Mouse (Mus musculus) liver, embryonic 11.5 days (tissue): ENCODE measurements around the gene Lypd4. TPM values are rescaled to one million over a fixed set of nuclear protein-coding genes. Genes with fewer than 3 reads are reported as not detected.

Experiments used
- ATAC-seq: fragments of 200-750 bp; cut with Nextera tagmentation; replicated peaks from 2 replicates; pipeline ENCODE4 v1.8.0; 2017; ENCODE audit warnings: moderate number of reproducible peaks, mild to moderate bottlenecking, moderate TSS enrichment, moderate library complexity; ENCODE audit not compliant: low FRiP score
- DNase-seq: peaks from one replicate; pipeline ENCODE4 v3.0.0-alpha.2; 2017; ENCODE audit warnings: low spot score
- H3K27ac ChIP-seq: fragments of 300-500 bp; sonication (generic); 2 replicates; pipeline ENCODE4 v1.5.1; 2014; ENCODE audit warnings: mild to moderate bottlenecking, low read depth, low read length, control low read depth
- H3K27me3 ChIP-seq: fragments of 300-500 bp; sonication (generic); replicated peaks from 2 replicates; pipeline ENCODE4 v1.6.1; 2014; ENCODE audit warnings: low read length, mixed read lengths; ENCODE audit not compliant: control insufficient read depth, insufficient read depth
- H3K36me3 ChIP-seq: fragments of 300-500 bp; sonication (generic); 2 replicates; pipeline ENCODE4 v1.6.1; 2014; ENCODE audit warnings: mild to moderate bottlenecking, low read length, moderate library complexity, mixed read lengths; ENCODE audit not compliant: control insufficient read depth, insufficient read depth
- H3K4me1 ChIP-seq: fragments of 300-500 bp; sonication (generic); replicated peaks from 2 replicates; pipeline ENCODE4 v1.6.1; 2014; ENCODE audit warnings: low read length, mixed read lengths; ENCODE audit not compliant: control insufficient read depth, insufficient read depth
- H3K4me2 ChIP-seq: fragments of 300-500 bp; sonication (generic); 2 replicates; pipeline ENCODE4 v1.6.1; 2014; ENCODE audit warnings: mild to moderate bottlenecking, control low read depth, moderate library complexity
- H3K4me3 ChIP-seq: fragments of 300-500 bp; sonication (generic); 2 replicates; pipeline ENCODE4 v1.5.1; 2014; ENCODE audit warnings: low read depth, low read length, control low read depth
- H3K9ac ChIP-seq: fragments of 300-500 bp; sonication (generic); 2 replicates; pipeline ENCODE4 v1.6.1; 2014; ENCODE audit warnings: low read depth, low read length, control low read depth
- H3K9me3 ChIP-seq: fragments of 300-500 bp; sonication (generic); 2 replicates; pipeline ENCODE4 v1.6.1; 2016; ENCODE audit warnings: low read length, inconsistent platforms, mixed read lengths; ENCODE audit not compliant: control insufficient read depth
- WGBS: fragments of 180-500 bp; shearing (Covaris S2); extraction: QIAGEN DNeasy Blood & Tissue Kit; methylation state at CpG from one replicate; pipeline ENCODE4 v1.1.7; 2014; 5-methylcytosine and 5-hydroxymethylcytosine counted together
- polyA plus RNA-seq: library from polyadenylated mRNA; unstranded; fragments of >200 nt; fragmentation: Nextera tagmentation; extraction: Ambion mirVana; gene quantifications from 2 replicates; pipeline ENCODE4 v1.2.1, GENCODE M21; 2014

Lypd4 gene
- polyA plus RNA-seq, 1 experiment from 2014 or later: not detected

DNA sequence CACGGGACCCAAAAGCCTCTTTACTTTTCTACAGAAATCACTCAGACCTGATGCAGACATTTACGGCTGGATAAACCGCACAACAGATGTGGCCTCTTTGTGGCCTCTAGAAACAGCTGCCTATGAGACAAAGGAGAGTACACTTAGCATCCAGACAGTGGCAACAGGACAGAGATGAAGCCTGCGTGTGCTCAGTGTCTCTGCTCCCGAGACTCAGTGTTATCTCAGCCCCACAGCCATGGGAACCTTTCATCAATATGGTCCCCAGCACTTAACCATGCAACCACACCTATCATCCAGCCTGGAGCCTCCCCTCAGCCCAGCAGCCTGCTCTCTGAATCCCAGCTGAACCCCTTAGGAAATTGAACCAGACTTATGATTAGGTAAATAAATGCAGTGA is 10.5 kb downstream of the Lypd4 start:
- peak overlapping the region; percentile 84 for H3K27ac ChIP-seq
- H3K9ac ChIP-seq: peak overlapping the region; percentile 30; the same call in 1 of the 2 replicates
- ATAC-seq (peak; percentile 98), DNase-seq (no peak)
- WGBS: 52% methylated on average over 5 of the region's 5 CpGs
- no peaks in the 10 kb centered on the region for H3K9me3 ChIP-seq
- peaks cover 10% of the 10 kb centered on the region for H3K4me1 ChIP-seq
- H3K4me3 ChIP-seq: no peak overlapping the region
- 0 out of 2 replicates have a peak overlapping the region, but pooled peaks have one; percentile 6 for H3K4me2 ChIP-seq
- no peaks in the 10 kb centered on the region for H3K27me3 ChIP-seq
- H3K36me3 ChIP-seq: no peaks in the 10 kb centered on the region

DNA sequence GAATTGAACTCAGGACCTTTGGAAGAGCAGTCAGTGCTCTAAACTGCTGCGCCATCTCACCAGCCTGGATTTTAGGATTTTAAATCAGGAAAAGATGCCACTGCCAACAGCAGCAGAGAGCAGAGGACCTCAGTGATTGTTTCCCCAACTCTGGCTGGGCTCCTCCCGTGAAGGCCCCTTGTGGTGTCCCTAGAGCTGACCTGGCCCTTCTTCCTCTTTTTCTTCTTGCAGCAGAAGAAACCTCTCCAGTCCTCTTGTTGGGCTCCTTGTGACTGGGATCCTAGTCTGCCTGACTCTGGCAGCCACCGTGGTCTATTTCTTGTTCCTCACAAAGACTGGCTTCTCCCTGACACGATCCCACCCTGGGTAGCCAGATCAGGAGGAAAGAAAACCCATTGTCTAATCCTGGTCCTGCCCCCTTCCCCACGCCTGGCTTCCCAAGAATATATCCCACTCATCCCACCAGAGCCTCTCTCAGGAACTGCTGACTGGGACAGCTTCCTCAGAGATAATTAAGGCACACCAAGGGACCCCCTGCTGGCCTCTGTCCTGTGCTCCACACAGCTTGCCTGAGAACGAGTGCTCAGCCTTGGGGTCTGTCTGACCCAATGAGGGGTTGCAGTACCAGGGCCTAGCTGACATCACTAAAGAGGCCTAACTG is 13.2 kb downstream of the Lypd4 start:
- no peak for ATAC-seq
- H3K4me1 ChIP-seq: peaks cover 24% of the 10 kb centered on the region

DNA sequence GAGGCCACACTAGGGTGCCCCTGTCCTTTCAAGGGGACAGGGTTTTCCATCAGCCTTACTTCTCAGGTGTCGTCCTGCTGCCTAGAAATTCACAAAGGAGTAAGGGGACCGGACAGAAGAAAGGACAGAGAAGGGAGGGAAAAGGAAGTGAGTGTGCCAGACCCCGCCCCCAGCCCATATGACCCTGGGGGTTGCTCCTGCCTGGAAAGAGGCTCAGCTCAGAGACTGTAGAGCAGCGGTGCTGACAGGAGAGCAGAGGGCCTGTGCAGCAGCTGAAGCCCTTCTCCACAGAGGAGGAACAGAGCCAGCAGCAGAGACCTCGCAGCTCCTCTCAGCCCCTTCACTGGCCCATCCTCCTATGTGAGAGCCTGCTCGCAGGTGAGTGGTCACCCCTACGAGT is 16.0 kb downstream of the Lypd4 start:
- Histone ChIP-seq H3K9ac (peak overlapping the region; percentile 66), H3K9me3 (no peaks in the 10 kb centered on the region), H3K4me3 (peak overlapping the region; percentile 10; the same call in 1 of the 2 replicates), H3K27me3 (no peaks in the 10 kb centered on the region), H3K4me2 (peak overlapping the region; percentile 66), H3K4me1 (peaks cover 28% of the 10 kb centered on the region), H3K36me3 (no peaks in the 10 kb centered on the region), H3K27ac (peak overlapping the region; percentile 95)
- WGBS: 38% methylated on average over 7 of the region's 7 CpGs
- ATAC-seq (no peak), DNase-seq (no peak)

More for the DNA sequence above, 13.2 kb downstream of the Lypd4 start:
- H3K27me3 ChIP-seq: no peaks in the 10 kb centered on the region
- no peak overlapping the region for H3K9ac ChIP-seq
- no peaks in the 10 kb centered on the region for H3K36me3 ChIP-seq
- 47% methylated on average over 6 of the region's 6 CpGs for WGBS
- H3K4me2 ChIP-seq: no peak overlapping the region
- H3K9me3 ChIP-seq: no peaks in the 10 kb centered on the region
- 0 out of 2 replicates have a peak overlapping the region, but pooled peaks have one; percentile 23 for H3K27ac ChIP-seq
- no peak for DNase-seq
- no peak overlapping the region for H3K4me3 ChIP-seq

DNA sequence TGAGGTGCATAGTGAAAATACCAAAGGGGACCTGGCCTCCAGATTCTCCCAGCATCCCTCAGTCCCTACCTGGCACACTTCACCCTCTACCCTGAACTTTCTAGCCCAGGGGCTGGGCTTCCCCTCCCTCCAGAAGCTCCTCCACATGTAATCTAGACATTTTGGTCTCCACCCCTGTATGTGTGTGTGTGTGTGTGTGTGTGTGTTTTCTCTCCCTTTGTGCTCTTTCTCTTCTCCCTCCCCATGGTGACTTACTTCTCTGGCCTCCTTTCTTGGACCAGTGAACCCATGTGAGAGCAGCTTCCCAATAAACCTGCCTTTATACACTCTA is 16.5 kb downstream of the Lypd4 start:
- Histone ChIP-seq H3K9me3 (no peaks in the 10 kb centered on the region), H3K4me3 (no peak overlapping the region), H3K36me3 (no peaks in the 10 kb centered on the region), H3K27ac (peak overlapping the region; percentile 95), H3K4me1 (peaks cover 24% of the 10 kb centered on the region), H3K27me3 (no peaks in the 10 kb centered on the region), H3K9ac (peak overlapping the region; percentile 66), H3K4me2 (peak overlapping the region; percentile 66)
- ATAC-seq (peak; percentile 71), DNase-seq (no peak)

DNA sequence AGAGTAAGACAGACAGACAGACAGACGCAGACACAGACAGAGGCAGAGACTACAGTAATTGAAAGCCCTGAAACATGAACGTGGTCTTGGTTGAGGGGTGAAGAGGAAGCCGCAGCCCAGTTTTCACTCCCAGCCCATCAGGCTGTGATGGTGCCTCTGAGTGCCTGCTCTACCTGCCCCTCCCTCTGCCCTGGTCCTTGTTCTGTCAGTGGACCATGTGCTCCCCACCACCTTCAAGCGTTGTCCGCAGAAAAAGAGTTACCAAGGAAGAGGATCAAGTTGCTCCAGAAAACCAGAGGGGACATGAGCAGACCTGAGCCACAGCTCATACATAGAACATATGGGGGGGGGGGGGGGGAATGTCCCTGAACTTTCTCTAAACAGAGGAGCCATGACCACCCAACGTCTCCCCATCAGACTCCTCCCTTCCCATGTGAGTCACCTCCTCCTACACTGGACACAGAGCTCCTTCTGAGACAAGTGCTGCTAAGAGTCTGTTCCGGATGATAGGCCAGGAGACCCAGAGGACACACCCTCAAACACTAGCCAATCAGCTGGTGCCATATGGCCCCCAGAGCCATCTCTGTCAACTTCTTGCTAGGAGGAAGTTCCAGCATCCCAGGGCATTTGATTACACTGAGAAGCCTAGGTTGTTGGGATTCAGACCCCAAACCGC is 17.0 kb downstream of the Lypd4 start:
- DNase-seq (peak; percentile 56), ATAC-seq (peak; percentile 91)
- H3K27ac ChIP-seq: peak overlapping the region; percentile 95
- H3K9ac ChIP-seq: peak overlapping the region; percentile 46
- H3K4me3 ChIP-seq: peak overlapping the region; percentile 40
- H3K4me2 ChIP-seq: peak overlapping the region; percentile 66
- H3K4me1 ChIP-seq: peaks cover 24% of the 10 kb centered on the region
- H3K36me3 ChIP-seq: no peaks in the 10 kb centered on the region
- H3K9me3 ChIP-seq: no peaks in the 10 kb centered on the region
- WGBS: 46% methylated on average over 8 of the region's 8 CpGs
- no peaks in the 10 kb centered on the region for H3K27me3 ChIP-seq

DNA sequence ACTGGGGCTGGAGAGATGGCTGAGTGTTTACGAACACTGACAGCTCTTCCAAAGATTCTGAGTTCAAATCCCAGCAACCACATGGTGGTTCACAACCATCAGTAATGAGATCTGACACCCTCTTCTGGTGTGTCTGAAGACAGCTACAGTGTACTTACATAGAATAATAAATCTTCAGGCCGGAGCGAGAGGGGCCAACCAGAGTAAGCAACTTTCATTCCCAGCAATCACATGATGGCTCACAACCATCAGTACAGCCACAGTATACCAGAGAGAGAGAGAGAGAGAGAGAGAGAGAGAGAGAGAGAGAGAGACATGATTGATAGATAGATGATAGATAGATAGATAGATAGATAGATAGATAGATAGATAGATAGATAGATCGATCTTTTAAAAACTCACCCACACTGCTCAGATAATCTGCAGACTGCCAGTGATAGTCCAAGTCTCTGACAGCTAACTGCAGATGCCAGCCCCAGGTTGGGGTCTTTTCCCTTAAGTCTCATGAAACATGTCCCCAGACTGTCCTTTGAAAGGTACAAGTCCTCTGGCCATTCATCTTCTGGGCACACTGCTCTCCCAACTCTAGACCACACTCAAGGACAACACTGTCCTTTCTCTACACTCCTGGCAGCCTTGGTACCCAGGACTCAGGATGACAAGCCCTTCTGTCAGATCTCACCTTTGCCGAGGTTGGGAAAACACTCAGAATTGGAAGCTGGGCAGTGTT is 18.0 kb downstream of the Lypd4 start:
- H3K4me2 ChIP-seq: peak overlapping the region; percentile 66
- H3K36me3 ChIP-seq: no peaks in the 10 kb centered on the region
- H3K27ac ChIP-seq: peak overlapping the region; percentile 95
- peak overlapping the region; percentile 40 for H3K4me3 ChIP-seq
- 70% methylated on average over 5 of the region's 5 CpGs for WGBS
- no peaks in the 10 kb centered on the region for H3K27me3 ChIP-seq
- H3K9me3 ChIP-seq: no peaks in the 10 kb centered on the region
- peaks cover 26% of the 10 kb centered on the region for H3K4me1 ChIP-seq
- DNase-seq: no peak
- ATAC-seq: no peak
- peak overlapping the region; percentile 46 for H3K9ac ChIP-seq

DNA sequence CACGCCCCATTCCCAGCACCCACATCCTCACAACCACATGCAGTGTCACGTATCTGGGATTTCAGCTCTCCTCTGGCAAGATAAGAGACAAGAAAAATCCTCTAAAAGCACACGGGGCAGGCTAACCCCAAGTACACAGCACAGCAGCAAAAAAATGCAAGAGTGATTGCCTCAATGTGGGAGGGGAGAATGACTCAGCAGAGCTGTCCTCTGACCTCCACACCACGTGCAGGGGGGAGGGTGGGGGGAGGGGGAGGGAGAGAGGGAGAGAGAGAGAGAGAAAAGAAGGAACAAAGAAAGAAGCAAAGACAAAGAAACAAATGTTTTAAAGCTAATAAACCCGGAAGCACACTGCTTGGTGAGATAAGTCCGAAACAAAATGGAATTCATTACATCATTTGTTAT is 18.8 kb downstream of the Lypd4 start:
- ATAC-seq: peak; percentile 66
- Histone ChIP-seq H3K4me3 (peak overlapping the region; percentile 29; the same call in 1 of the 2 replicates), H3K9ac (0 out of 2 replicates have a peak overlapping the region, but pooled peaks have one; percentile 46), H3K27me3 (no peaks in the 10 kb centered on the region), H3K4me1 (peaks cover 34% of the 10 kb centered on the region), H3K4me2 (peak overlapping the region; percentile 66), H3K27ac (peak overlapping the region; percentile 95), H3K9me3 (no peaks in the 10 kb centered on the region), H3K36me3 (no peaks in the 10 kb centered on the region)
- WGBS: 11% methylated on average over 6 of the region's 6 CpGs
- DNase-seq: peak; percentile 67

DNA sequence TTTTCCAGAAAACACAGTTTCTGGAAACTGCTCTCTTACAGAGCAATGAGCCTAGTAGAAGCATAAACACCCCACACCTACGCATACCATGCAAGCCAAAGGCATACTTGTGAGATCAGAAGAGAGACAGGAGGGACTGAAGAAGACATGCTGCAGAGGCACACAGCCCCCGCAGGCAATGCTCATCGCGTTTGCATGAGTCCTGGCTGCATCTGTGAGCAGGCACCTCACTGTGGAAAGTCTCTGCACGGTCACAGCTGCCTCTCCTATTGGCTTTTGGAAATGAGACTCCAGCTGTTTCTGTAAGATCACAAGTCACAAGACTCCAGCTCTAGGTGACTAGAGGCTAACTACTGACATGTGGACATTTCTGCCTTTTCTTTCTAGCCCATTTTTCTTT is 19.6 kb downstream of the Lypd4 start:
- Histone ChIP-seq H3K4me1 (peaks cover 36% of the 10 kb centered on the region), H3K36me3 (no peaks in the 10 kb centered on the region), H3K4me2 (peak overlapping the region; percentile 66), H3K4me3 (no peak overlapping the region; the same call in 1 of the 2 replicates), H3K27ac (peak overlapping the region; percentile 79), H3K27me3 (no peaks in the 10 kb centered on the region), H3K9me3 (no peaks in the 10 kb centered on the region), H3K9ac (0 out of 2 replicates have a peak overlapping the region, but pooled peaks have one; percentile 52)
- 15% methylated on average over 5 of the region's 5 CpGs for WGBS
- DNase-seq (no peak), ATAC-seq (no peak)
